Mouse (Mus musculus): Measurements from ENCODE around the gene Dglucy.
A peak's percentile ranks its signal among the peaks of the same experiment; 100 is the strongest.

The Dglucy gene

GRCm38 (mm10) chr12:100778934-100779865, at the start of gene Dglucy:
Gene Dglucy (plus strand): TSS chr12:100779057.
- DNase-seq (ENCODE audit: low read depth, low spot score) = peak; percentile 82

- DNase-seq (ENCODE audit: low read depth, low spot score) = no peak
Observed at GRCm38 (mm10) chr12:100735156-100735555, 43.7 kb upstream of the Dglucy start.

GRCm38 (mm10) chr12:100735581-100735980, 43.3 kb upstream of the Dglucy start:
- no peak for DNase-seq (ENCODE audit: low read depth, low spot score)

GRCm38 (mm10) chr12:100738498-100738897, 40.4 kb upstream of the Dglucy start:
- DNase-seq (ENCODE audit: low read depth, low spot score) = no peak

- DNase-seq (ENCODE audit: low read depth, low spot score) = no peak
Observed at GRCm38 (mm10) chr12:100739011-100739570, 39.8 kb upstream of the Dglucy start.

- no peak for DNase-seq (ENCODE audit: low read depth, low spot score)
Observed at GRCm38 (mm10) chr12:100740313-100740712, 38.5 kb upstream of the Dglucy start.

- no peak for DNase-seq (ENCODE audit: low read depth, low spot score)
Observed at GRCm38 (mm10) chr12:100742468-100742867, 36.4 kb upstream of the Dglucy start.

- no peak for DNase-seq (ENCODE audit: low read depth, low spot score)
Observed at GRCm38 (mm10) chr12:100752977-100753376, 25.9 kb upstream of the Dglucy start.

- no peak for DNase-seq (ENCODE audit: low read depth, low spot score)
Observed at GRCm38 (mm10) chr12:100753716-100754115, 25.1 kb upstream of the Dglucy start.

- DNase-seq (ENCODE audit: low read depth, low spot score) = peak; percentile 61
Observed at GRCm38 (mm10) chr12:100757427-100757826, 21.4 kb upstream of the Dglucy start.

GRCm38 (mm10) chr12:100762663-100763425, 16.0 kb upstream of the Dglucy start:
- DNase-seq (ENCODE audit: low read depth, low spot score) = no peak

- no peak for DNase-seq (ENCODE audit: low read depth, low spot score)
Observed at GRCm38 (mm10) chr12:100764329-100765018, 14.4 kb upstream of the Dglucy start.

GRCm38 (mm10) chr12:100769871-100770270, 9.0 kb upstream of the Dglucy start:
- no peak for DNase-seq (ENCODE audit: low read depth, low spot score)

GRCm38 (mm10) chr12:100770765-100771164, 8.1 kb upstream of the Dglucy start:
- DNase-seq (ENCODE audit: low read depth, low spot score) = no peak

GRCm38 (mm10) chr12:100772230-100772984, 6.5 kb upstream of the Dglucy start:
- peak; percentile 44 for DNase-seq (ENCODE audit: low read depth, low spot score)

- no peak for DNase-seq (ENCODE audit: low read depth, low spot score)
Observed at GRCm38 (mm10) chr12:100774756-100775155, 4.1 kb upstream of the Dglucy start.

GRCm38 (mm10) chr12:100775291-100775690, 3.6 kb upstream of the Dglucy start:
- no peak for DNase-seq (ENCODE audit: low read depth, low spot score)

- no peak for DNase-seq (ENCODE audit: low read depth, low spot score)
Observed at GRCm38 (mm10) chr12:100775911-100776581, 2.8 kb upstream of the Dglucy start.

- no peak for DNase-seq (ENCODE audit: low read depth, low spot score)
Observed at GRCm38 (mm10) chr12:100776991-100777390, 1.9 kb upstream of the Dglucy start.

GRCm38 (mm10) chr12:100778276-100778933, 452 bp upstream of the Dglucy start:
- DNase-seq (ENCODE audit: low read depth, low spot score) = peak; percentile 33

All from ZHBTc4 (cell line).